In genomic region chr12:25367541-25367940, GRCm38 (mm10) we compare ENCODE assay signal across 17 mouse cellular contexts.
DNase-seq lines count a peak whose midpoint lies in the region; ATAC-seq lines count a peak whose summit lies in the region.
"Had no signal": no experiment of that assay in that cellular context is flagged by ENCODE, and none has a peak within 500 bp of the region (broad histone marks: within the 10 kb centered on the region; RNA-seq: fewer than 3 reads in every experiment).

No protein-coding gene starts in this region.

- DNase-seq in midbrain, embryonic 11.5 days (ENCODE audit: low spot score, missing footprints): peak; percentile 76
- peak; percentile 55 for DNase-seq in testis, postnatal 14 days (ENCODE audit: low spot score)
- DNase-seq in testis, postnatal 10 days (ENCODE audit: low spot score): no peak
- DNase-seq: adrenal gland, adult 2 months; adrenal gland, adult 8-10 months; adrenal gland, postnatal 10 days; adrenal gland, postnatal 14 days; adrenal gland, postnatal 25 days; adrenal gland, postnatal 36 days; B cell, adult 2 months; cerebellum, adult 11 months; cerebellum, adult 11-12 months; cerebellum, adult 18-20 months had no signal

- no peaks in the 10 kb centered on the region for H3K9me3 ChIP-seq in midbrain, embryonic 11.5 days (ENCODE audit: control insufficient read depth, low read length)
- H3K9me3 ChIP-seq in midbrain, embryonic 15.5 days: no peaks in the 10 kb centered on the region

- WGBS in midbrain, embryonic 11.5 days: 88% methylated on average over 1 of the region's 1 CpGs
- 92% methylated on average over 1 of the region's 1 CpGs for WGBS in midbrain, embryonic 15.5 days

- H3K27me3 ChIP-seq in midbrain, embryonic 11.5 days (ENCODE audit: control insufficient read depth, insufficient read depth, low read length): no peaks in the 10 kb centered on the region
- no peaks in the 10 kb centered on the region for H3K27me3 ChIP-seq in midbrain, embryonic 15.5 days (replicated peaks)
- H3K27me3 ChIP-seq: CH12.LX had no signal

- no peak overlapping the region for H3K4me3 ChIP-seq in midbrain, embryonic 11.5 days (ENCODE audit: low read depth, low read length)
- H3K4me3 ChIP-seq in midbrain, embryonic 15.5 days: no peak overlapping the region

- no peak overlapping the region for H3K27ac ChIP-seq in midbrain, embryonic 11.5 days (ENCODE audit: low read depth, low read length)
- H3K27ac ChIP-seq in midbrain, embryonic 15.5 days: no peak overlapping the region

- H3K36me3 ChIP-seq in midbrain, embryonic 11.5 days (ENCODE audit: control insufficient read depth, insufficient read depth, low read length): no peaks in the 10 kb centered on the region
- H3K36me3 ChIP-seq in midbrain, embryonic 15.5 days (replicated peaks): no peaks in the 10 kb centered on the region
- H3K36me3 ChIP-seq: G1E had no signal

- no peak overlapping the region for H3K9ac ChIP-seq in midbrain, embryonic 11.5 days (ENCODE audit: low read length)
- H3K9ac ChIP-seq in midbrain, embryonic 15.5 days: no peak overlapping the region

- H3K4me1 ChIP-seq in midbrain, embryonic 11.5 days (ENCODE audit: control insufficient read depth, insufficient read depth, low read length): no peaks in the 10 kb centered on the region
- H3K4me1 ChIP-seq in midbrain, embryonic 15.5 days: 0 out of 2 replicates have a peak, but pooled peaks cover 4% of the 10 kb centered on the region

- no peak overlapping the region for H3K4me2 ChIP-seq in midbrain, embryonic 11.5 days
- no peak overlapping the region for H3K4me2 ChIP-seq in midbrain, embryonic 15.5 days

- ATAC-seq in midbrain, embryonic 11.5 days (ENCODE audit: low FRiP score): no peak
- no peak for ATAC-seq in midbrain, embryonic 15.5 days (replicated peaks)
- ATAC-seq: Patski had no signal
